Mouse (Mus musculus) neutrophil, adult 5-6 weeks (primary cell): ENCODE measurements around the gene Filip1. TPM values are rescaled to one million over a fixed set of nuclear protein-coding genes. Genes with fewer than 3 reads are reported as not detected.
A peak's percentile ranks its signal among the peaks of the same experiment; 100 is the strongest.
"Not testable (repeated sequence)": the region's sequence is repeated elsewhere in the genome, so short reads cannot be mapped to it uniquely, and the experiment has no call there.

Experiments
- ATAC-seq: fragments of 151-379, 151-347 bp; 2 replicates; pipeline ENCODE4 v1.8.0; 2017; ENCODE audit warnings: mild to moderate bottlenecking, moderate TSS enrichment; ENCODE audit not compliant: insufficient number of reproducible peaks, poor library complexity, low FRiP score, severe bottlenecking; ENCODE audit errors: extremely low read depth
- total RNA-seq: library from RNA; stranded (forward); fragments of 200-1000 nt; gene quantifications from 2 replicates; pipeline ENCODE4 v1.2.3, GENCODE M21; 2017

Gene Filip1
- total RNA-seq: 0.12 and 0.47 TPM in 2 replicates

DNA sequence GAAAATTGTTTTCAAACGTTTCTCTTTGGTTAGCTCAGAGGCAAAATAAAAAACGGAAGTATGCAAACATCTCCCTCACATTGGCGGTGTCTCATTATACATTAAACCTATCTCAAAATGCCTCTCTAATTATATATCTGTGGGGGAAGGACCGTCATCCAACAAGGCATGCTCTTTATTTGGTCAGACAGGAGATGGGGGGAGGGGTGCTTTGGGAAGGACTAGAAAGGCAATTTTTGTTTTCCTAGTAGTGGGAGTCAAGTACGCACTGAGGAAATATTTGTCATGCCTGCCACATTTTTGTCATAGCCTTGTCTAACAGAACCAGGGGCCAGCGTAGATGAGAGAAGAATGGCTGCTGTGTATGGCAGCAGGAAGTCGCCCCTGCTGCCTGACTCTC lies at the start of gene Filip1:
Filip1 (minus strand) TSS at position 101 of the 400 bp plus-strand sequence.
- ATAC-seq: no peak

DNA sequence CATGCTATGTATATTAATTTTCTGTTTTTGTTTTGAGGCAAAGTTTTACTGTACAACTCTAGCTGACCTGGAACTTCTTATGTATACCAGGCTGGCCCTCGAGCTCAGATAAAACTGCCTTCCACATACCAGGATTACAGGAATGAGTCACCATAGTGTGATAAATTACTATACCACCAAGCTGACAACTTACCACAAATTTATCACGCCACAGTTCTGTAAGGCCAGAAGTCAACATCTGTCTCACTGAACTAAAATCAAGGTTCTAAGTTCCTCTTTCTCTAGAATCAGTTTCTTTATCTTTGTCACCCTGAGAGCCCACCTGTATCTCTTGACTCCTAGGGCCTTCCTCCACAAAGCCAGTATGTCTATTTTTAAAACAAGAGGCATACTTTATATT lies 45.0 kb upstream of the Filip1 start:
- ATAC-seq: no peak

DNA sequence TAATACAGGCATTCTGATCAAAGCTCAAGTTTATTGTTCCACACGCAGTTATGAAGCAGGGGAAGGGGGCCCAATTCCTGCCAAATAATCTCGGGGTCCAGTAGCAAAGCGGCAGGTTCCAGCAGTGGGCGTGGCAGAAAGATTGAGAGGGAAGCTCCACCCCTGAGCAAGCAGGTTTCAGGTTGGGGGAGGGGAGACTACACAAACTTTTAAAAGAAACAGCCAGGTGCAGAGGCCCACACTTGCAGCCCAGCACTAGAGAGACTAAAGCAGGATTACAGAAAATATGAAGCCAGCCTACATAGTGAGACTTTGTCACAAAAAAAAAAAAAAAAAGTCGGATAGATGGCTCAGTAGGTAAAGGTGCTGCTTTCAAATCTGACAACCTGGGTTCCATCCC lies 40.3 kb upstream of the Filip1 start:
- ATAC-seq: no peak

DNA sequence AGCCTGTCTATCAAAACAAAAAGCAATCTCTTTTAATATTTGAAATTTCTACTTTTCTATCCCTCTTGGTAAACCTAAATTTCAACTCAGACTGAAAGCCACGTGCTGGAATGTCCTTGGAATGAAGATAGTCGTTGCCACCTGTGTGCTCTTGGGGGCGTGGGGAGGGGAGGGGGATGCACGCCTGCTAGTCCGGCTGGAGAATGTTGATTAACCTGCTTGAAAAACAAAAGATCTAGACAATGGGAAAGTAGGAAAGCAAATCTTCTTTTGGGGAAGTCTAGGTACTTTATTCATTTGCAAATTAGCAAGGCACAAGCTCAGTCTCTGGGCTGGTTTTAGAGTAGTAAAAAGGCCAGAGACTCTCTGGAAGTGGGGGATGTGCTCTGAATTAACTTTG lies 36.6 kb upstream of the Filip1 start:
- ATAC-seq: not testable (repeated sequence)

DNA sequence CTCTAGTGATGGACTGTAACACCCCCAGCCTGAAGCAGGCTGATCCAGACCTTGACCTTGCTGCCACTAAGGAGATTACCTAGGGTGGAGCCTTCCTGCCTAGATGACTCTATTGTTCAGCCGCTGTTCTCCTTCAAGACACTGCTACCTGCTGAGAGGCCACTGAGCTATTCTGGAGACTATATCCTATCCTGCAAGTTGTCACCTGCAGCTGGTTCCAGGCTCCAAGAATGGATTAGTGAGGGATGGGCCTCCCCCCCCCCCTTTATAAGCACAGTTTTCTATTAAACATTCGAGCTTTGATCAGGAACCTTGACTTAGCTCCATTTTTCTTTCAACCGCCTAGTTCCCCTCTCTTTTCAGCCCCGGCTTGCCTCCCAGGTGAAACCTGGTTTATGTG lies 31.6 kb upstream of the Filip1 start:
- not testable (repeated sequence) for ATAC-seq

DNA sequence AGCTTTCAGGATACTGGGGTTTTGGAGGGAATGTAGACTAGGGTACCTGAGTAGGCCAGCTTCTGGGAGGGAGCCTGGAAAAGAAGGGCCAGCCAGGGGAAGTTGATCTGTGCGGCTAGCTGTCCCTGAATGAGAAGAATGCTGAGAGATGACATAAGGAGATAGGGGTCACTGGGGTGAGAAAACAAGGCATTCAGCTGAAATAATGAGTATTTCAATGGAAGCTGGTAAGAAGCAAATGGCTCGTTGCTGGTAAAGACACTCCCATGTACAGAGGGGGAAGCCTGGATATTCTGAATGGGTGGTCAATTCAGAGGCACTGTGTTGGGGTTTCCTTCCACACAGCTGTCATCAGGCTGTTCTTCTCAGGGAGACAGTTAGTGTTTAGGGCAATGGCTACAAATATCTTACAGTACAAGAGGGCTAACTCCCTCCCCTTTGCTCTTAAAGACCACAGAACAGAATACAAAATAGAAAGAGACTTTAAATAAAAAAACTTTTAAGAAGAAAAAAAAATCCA lies 26.7 kb upstream of the Filip1 start:
- ATAC-seq: no peak

DNA sequence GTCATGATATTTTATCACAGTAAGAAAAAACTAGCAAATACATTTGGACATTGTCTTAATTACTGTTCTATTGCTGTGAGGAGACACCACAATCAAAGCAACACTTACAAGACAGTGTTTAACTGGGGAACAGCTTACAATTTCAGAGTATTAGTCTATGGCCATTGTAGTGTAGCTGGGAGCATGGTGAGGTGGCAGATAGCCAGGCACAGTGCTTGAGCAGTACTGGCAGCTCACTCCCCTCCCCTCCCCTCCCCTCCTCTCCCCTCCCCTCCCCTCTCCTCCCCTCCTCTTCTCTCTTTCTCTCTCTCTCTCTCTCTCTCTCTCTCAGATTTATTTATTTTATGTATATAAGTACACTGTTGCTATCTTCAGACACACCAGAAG lies 25.3 kb upstream of the Filip1 start:
- ATAC-seq: no peak

DNA sequence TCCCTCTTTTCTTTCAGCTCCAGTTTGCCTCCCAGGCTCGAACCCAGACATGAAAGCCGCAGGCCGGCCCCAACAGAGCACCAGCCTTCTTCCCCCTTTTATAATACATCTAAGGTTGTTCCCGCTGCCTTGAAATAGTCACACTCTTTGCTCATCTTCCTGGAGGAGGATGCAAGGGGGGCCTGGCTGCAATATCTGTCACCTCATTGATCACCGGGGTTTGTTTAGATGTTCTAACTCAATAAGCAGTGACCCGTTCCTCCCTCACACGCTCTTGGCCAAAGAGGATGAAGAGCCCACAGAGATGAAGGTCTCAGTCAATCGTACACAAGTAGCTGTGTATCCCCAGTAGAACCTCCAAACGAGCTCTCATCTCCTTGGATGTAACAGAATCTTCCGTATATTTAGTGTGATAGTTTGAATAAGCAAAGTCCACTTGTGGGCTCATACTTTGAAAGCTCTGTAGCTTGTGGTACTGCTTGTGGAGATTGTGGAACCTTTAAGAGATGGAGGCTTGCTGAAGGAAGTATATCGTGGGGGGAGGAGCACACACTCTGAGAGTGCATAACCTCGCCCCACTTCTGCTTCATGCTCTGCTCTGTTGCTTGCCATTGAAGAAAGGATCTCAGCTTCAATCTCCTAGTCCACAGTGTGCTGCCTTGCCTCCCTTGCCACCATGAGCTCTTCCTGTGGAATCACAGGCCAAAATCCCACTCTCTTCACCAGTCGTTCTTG lies 24.8 kb upstream of the Filip1 start:
- ATAC-seq: no peak

DNA sequence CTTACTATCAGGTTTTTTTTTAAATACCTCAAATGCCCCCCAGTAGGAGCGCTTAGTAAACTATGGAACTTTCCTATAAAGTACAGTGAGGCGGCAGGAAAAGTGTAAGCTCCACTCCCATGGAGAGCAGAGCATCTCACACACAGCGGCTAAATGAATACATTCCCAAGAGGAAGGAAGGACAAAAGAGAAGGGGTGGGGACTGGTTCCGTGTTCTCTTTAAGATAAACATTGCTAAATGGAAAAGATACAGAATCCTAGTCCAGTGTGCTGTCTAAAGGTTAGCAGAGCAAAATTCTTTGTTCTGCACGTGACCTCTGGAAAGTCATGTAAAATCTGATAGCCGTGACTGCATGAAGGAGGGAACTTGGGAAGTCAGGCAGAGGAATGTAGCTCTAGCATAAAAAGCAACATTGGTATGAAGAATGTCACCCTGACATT lies 13.9 kb upstream of the Filip1 start:
- ATAC-seq: no peak

DNA sequence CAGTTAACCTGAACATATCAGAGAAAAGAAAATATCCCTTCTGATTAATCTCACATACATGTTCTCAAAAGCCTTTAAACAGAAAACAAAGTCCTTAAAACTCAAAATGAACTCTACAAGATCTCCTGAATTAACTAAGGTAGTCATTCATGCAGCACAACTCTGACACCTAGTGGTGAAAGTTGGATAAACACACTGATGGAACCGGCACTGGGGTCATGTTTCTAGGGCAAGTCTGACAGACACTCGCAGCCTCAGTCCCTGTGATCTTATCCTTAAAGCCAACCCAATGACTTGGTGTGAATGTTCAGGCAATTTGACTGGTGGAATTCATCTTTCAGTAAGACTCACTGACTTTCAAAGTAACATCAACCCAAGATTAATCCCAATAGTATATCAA lies 13.4 kb upstream of the Filip1 start:
- peak; percentile 71; the same call in 1 of the 2 replicates for ATAC-seq

DNA sequence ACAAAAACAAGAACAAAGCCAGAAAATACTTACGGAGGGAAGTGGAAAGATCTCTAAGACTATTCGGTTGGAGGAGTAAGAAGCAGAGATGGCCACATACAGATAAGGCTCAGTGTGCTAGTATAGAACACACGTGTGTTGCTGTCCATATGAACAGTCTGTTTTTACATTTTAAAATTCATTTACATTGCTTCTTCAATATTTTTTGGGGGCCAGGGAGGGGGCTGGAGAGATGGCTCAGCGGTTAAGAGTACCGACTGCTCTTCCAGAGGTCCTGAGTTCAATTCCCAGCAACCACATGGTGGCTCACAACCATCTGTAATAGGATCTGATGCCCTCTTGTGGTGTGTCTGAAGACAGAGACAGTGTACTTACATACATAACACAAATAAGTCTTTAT lies 12.7 kb upstream of the Filip1 start:
- ATAC-seq: not testable (repeated sequence)

DNA sequence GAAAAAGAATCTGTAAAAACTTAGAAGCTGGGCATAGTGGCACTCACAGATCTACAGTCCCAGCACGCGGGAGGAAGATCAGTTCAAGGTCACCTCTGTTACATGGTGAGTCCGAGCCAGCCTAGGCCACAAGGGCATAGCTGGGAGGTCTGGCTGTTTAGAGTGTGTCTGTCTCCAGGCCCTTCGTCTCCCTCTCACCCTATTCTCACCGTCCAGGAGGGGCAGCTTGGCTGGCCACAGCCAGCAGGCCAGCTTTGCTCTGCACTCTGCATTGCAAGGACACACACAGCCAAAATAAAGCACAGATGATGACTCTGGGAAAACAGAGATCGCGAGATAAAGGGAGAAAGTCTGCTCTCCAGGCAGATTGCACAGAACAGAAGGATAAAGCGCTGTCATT lies 10.2 kb upstream of the Filip1 start:
- ATAC-seq: no peak

DNA sequence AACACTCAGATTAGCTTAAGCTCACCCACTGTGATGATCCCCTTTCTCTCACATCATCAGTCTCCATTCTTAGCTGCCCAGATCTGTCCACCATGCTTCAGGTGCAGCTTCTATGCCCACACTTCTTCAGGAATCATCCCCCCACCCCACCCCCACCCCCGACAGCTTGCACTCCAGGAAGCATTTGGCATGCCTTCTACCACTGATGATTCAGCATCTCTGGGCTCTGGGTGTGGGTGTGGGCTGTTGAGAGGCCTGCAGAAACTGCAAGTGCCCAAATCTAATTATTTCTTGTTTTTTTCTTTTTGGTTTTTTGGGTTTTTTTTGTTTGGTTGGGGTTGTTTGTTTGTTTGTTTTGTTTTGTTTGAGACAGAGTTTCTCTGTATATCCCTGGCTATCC lies 9.0 kb upstream of the Filip1 start:
- no peak for ATAC-seq

DNA sequence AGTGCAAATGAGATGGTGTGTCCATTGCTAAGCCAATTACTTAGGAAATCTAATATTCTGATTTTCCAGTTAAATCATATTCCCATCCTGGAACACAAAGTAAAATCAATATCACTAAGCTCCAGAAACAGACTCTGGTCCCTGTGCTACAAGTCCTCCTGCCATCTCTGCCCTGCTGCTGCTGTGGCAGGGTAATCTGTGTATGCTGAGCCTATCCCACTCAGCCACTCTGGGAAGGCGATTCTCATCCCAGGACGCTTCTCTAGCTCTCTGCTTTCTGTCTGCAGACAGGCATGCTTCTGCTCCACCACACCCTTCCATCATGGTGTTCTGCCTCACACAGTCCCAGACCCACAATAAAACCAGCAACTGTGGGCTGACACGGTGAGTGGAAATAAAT lies 7.8 kb upstream of the Filip1 start:
- ATAC-seq: no peak

DNA sequence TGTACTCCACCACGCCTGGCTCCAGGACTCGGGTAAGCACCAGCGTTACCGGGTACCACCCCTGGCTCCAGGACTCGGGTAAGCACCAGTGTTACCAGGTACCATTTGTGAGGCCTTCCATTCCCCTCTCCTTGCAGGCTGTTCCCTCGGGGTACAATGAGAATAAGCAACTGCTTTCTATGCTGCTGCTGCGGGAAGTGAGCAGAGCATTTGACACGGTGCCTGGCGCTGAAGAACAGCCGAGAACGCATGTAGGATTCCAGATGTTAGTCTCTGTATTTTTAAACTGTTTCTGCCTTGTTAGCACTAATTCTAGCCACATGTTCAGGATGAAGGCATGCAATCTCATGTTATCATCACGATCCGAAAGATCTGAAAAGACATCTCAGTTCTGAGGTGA lies 635 bp downstream of the Filip1 start:
- ATAC-seq: no peak

DNA sequence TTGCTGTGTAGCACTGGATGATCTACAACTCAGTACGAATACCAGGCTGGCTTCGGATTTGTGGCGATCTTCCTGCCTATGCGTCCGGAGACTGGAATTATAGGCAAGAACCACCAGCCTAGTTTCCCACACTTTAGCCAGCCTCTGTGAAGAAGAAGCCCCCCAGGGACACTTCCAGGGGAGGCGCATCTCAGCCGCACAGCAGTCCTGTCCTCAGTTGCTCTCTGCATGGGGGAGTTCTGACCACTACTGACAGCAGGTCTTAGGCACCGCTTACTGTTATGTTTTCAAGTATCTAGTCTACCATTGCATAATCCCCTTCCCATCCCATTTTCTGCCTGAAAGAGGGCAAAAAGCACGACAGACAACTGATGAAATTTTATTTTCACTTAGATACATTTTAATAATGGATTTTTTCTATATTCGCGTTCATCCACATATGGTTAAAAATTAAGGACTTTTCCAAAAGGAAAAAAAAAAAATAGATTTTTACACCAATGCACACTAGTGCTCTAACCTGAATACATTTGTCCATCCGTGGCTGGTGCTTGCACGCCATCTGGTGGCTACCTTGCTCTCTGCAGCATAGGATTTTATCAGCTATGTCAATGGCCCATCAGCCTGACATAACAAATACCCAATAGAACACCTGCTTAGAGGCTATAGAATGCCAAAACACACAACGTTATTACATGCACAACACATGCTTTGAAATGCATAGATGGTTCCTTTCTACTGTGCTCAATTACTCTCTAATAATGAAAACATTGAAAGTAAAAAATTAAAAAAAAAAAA lies 10.1 kb downstream of the Filip1 start:
- ATAC-seq: peak; percentile 93; the same call in 1 of the 2 replicates

DNA sequence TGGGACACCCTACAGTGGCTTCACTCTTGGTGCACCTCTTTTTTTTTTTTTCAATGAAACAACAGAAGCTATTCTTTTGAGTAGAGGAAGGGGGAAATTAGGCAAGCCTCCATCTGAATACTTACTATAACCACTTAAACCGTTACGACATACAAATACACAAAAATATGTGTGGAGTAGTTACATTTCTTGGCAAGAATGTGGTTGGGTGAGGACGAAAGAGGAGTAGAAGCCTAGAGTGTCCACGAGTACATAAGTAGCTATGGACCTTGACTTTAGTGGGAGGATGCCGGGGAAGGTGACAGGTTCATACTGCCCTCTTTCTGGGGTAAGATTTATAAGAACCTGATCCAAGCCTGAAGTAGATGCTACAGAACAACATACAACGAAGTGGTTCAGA lies 15.4 kb downstream of the Filip1 start:
- no peak for ATAC-seq

DNA sequence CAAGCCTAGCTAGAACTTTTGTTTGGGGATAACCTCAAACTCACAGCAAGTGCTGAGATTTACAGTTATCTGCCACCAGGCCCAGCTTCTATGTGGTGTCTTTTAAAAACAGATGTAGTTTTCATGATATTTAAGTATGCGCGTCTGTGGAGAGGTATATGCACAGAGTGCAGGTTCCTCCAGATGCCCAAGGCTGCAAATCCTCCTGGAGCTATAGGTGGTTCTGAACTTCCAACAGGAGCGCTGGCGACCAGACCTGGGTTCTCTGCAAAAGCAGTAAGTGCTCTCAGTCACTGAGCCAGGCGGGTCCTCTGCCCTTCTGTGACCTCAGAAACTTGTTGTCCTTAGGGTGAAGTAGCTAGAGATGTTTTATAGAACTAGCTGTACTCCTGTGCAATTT lies 18.4 kb downstream of the Filip1 start:
- no peak for ATAC-seq

DNA sequence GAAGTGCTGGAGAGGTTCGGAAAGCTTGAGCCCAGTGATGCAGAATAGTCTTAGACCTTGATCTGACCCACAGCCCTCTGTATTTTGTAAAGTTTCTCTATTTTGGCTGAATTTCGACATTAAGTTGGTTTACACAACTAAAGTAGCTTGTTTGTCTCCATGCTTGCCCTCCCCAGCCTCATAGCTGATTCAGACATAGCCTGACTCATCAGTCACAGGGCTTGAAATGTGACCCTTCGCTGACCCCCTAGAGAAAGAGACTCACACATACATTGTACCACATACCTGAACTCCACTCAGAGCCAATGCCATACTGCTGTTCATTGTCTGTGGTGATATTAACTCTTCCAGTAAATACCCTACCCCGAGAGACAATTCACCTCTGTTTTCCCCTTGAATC lies 19.6 kb downstream of the Filip1 start:
- no peak for ATAC-seq

DNA sequence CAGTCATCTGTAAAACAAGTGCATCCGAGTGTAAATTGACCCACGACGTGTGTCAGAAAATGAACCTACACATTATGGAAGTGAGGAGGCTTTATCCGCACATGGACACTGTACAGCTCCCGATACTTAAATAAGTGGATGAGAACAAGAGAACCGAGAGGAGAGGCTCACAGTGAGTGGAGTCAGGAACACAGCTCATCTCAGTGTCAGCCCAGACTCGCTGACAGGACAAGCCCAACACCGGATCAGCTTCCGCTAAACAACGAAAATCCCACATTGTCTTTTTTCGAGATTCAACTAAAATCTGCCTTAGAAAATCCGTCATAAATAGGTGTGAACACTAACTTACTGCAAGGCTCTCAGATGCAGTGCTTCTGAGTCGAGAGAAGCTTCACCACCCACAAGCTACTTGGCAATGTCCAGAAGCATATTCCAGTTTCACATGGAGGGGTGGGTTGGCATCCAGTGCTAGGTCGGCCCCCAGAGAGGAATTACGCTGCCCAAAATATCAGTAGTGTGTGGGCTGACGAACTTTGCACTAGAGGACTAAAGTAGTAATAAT lies 22.1 kb downstream of the Filip1 start:
- ATAC-seq: no peak
